9 mouse cellular contexts compared by ENCODE assay signal in the genomic region with DNA sequence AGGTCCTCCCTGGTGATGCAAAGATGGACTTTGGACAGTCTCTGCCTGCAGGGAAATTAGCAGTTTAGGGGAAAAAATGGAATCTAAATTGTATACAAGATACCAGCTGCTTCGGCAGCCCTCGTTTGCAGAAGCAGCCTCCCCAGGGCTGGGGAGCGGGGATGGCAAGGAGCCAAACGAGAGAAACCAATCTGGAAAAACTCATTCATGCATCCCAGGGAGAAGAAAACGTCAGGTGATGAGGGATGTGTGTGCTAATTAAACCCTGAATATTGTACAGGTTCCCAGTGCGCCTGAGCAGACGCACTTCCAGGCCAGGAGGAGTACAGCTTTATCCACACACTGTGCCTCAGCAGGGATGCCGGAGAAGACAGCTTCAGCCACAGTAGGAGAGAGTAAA. TPM values are rescaled to one million over a fixed set of nuclear protein-coding genes. Genes with fewer than 3 reads are reported as not detected.
DNase-seq lines count a peak whose midpoint lies in the region; ATAC-seq and TF ChIP-seq lines count a peak whose summit lies in the region.
"Had no signal": no experiment of that assay in that cellular context is flagged by ENCODE, and none has a peak within 500 bp of the region (broad histone marks: within the 10 kb centered on the region; RNA-seq: fewer than 3 reads in every experiment).

No protein-coding gene starts in this region.

- 22% methylated on average over 8 of the region's 8 CpGs for WGBS in lung, embryonic 14.5 days
- WGBS in forebrain, embryonic 15.5 days: 11% methylated on average over 8 of the region's 8 CpGs

- no peak for TF ChIP-seq CTCF in lung, embryonic 14.5 days (IDR thresholded peaks at IDR 0.05; ENCODE audit: low read depth)

- H3K9ac ChIP-seq in lung, embryonic 14.5 days: no peak overlapping the region
- H3K9ac ChIP-seq in forebrain, embryonic 15.5 days (replicated peaks): no peak overlapping the region
- H3K9ac ChIP-seq: liver, embryonic 12.5 days had no signal

- DNase-seq in lung, embryonic 14.5 days: peak; percentile 75
- DNase-seq in lung, postnatal 36 days: no peak
- peak; percentile 50 to 57 for DNase-seq in layer of hippocampus, postnatal 36 days
- DNase-seq in right cerebral cortex, postnatal 4 days: peak; percentile 69
- DNase-seq in spleen, postnatal 36 days (ENCODE audit: low spot score in 2 of 2): no peak
- no peak for DNase-seq in gastrocnemius, postnatal 14 days

- intact Hi-C loops in gastrocnemius, postnatal 14 days (cut with DNase I; ENCODE audit: low total_unique reads): no loop called here

- H3K4me2 ChIP-seq in lung, embryonic 14.5 days: no peak overlapping the region
- peak overlapping the region; percentile 75 for H3K4me2 ChIP-seq in forebrain, embryonic 15.5 days (replicated peaks)
- H3K4me2 ChIP-seq: liver, embryonic 12.5 days had no signal

- no peaks in the 10 kb centered on the region for H3K9me3 ChIP-seq in lung, embryonic 14.5 days (ENCODE audit: low read depth, low read length)
- H3K9me3 ChIP-seq in forebrain, embryonic 15.5 days: no peaks in the 10 kb centered on the region
- H3K9me3 ChIP-seq: liver, embryonic 12.5 days had no signal

- no peak overlapping the region for H3K4me3 ChIP-seq in lung, embryonic 14.5 days (ENCODE audit: low read depth, low read length)
- peak overlapping the region; percentile 94 for H3K4me3 ChIP-seq in forebrain, embryonic 15.5 days
- H3K4me3 ChIP-seq: liver, embryonic 12.5 days had no signal

- H3K27me3 ChIP-seq in lung, embryonic 14.5 days (ENCODE audit: insufficient read depth, low read length): peaks cover 10% of the 10 kb centered on the region; the same call in 1 of the 2 replicates
- H3K27me3 ChIP-seq in forebrain, embryonic 15.5 days: no peaks in the 10 kb centered on the region

- no peak overlapping the region for H3K27ac ChIP-seq in lung, embryonic 14.5 days (ENCODE audit: low read depth)
- peak overlapping the region; percentile 96 for H3K27ac ChIP-seq in forebrain, embryonic 15.5 days (replicated peaks)
- H3K27ac ChIP-seq: liver, embryonic 12.5 days had no signal

- H3K36me3 ChIP-seq in lung, embryonic 14.5 days (ENCODE audit: insufficient read depth): no peaks in the 10 kb centered on the region
- peaks cover 6% of the 10 kb centered on the region; the same call in 1 of the 2 replicates for H3K36me3 ChIP-seq in forebrain, embryonic 15.5 days
- H3K36me3 ChIP-seq: liver, embryonic 12.5 days had no signal

- no peaks in the 10 kb centered on the region; the same call in 1 of the 2 replicates for H3K4me1 ChIP-seq in lung, embryonic 14.5 days (ENCODE audit: insufficient read depth)
- H3K4me1 ChIP-seq in forebrain, embryonic 15.5 days: peaks cover 47% of the 10 kb centered on the region

- no peak for ATAC-seq in lung, embryonic 14.5 days (ENCODE audit: insufficient read depth)
- peak; percentile 21 for ATAC-seq in forebrain, embryonic 15.5 days (replicated peaks)
- ATAC-seq in megakaryocyte, adult 5-6 weeks (ENCODE audit: poor library complexity, severe bottlenecking): no peak
- ATAC-seq: liver, embryonic 12.5 days had no signal

RNA-seq across cellular contexts. Expression of a gene that starts 3.3 kb away (rescaled TPM):
- polyA plus RNA-seq in lung, embryonic 14.5 days (2014; fragmentation: Nextera tagmentation; extraction: Ambion mirVana): 52.0 and 56.7 TPM in 2 replicates
- polyA plus RNA-seq in forebrain, embryonic 15.5 days (2015; fragmentation: Nextera tagmentation; extraction: Ambion mirVana): 590 and 608 TPM in 2 replicates
- total RNA-seq in layer of hippocampus, postnatal 36 days (2021): 100 to 1,000 TPM; 159 to 169 TPM
- total RNA-seq in megakaryocyte, adult 5-6 weeks (2015): not detected in 2 replicates
- total RNA-seq in megakaryocyte, adult 5-6 weeks (2017): 0.16 and 0.40 TPM in 2 replicates
- 10 to 100 TPM; 47.1 to 54.4 TPM for total RNA-seq in gastrocnemius, postnatal 14 days (2021)

RNA-seq across cellular contexts. Expression of a gene that starts 27.0 kb away (rescaled TPM):
- 153 and 164 TPM in 2 replicates for polyA plus RNA-seq in lung, embryonic 14.5 days (2014; fragmentation: Nextera tagmentation; extraction: Ambion mirVana)
- 70.0 and 75.2 TPM in 2 replicates for polyA plus RNA-seq in forebrain, embryonic 15.5 days (2015; fragmentation: Nextera tagmentation; extraction: Ambion mirVana)
- total RNA-seq in layer of hippocampus, postnatal 36 days (2021): 1 to 10 TPM; 4.5 to 5.1 TPM
- total RNA-seq in megakaryocyte, adult 5-6 weeks (2015): 45.4 and 47.7 TPM in 2 replicates
- 77.2 TPM in 2 replicates for total RNA-seq in megakaryocyte, adult 5-6 weeks (2017)
- 1 to 10 TPM; 5.5 to 9.4 TPM for total RNA-seq in gastrocnemius, postnatal 14 days (2021)

RNA-seq across cellular contexts. Expression of a gene that starts 29.8 kb away (rescaled TPM):
- polyA plus RNA-seq in lung, embryonic 14.5 days (2014; fragmentation: Nextera tagmentation; extraction: Ambion mirVana): 29.5 and 34.7 TPM in 2 replicates
- polyA plus RNA-seq in forebrain, embryonic 15.5 days (2015; fragmentation: Nextera tagmentation; extraction: Ambion mirVana): 37.6 and 40.0 TPM in 2 replicates
- 10 to 100 TPM; 29.7 to 30.6 TPM for total RNA-seq in layer of hippocampus, postnatal 36 days (2021)
- total RNA-seq in megakaryocyte, adult 5-6 weeks (2015): 22.8 TPM in 2 replicates
- 104 TPM in 2 replicates for total RNA-seq in megakaryocyte, adult 5-6 weeks (2017)
- 10 to 100 TPM; 17.8 to 18.2 TPM for total RNA-seq in gastrocnemius, postnatal 14 days (2021)

RNA-seq across cellular contexts. Expression of a gene that starts 30.5 kb away (rescaled TPM):
- polyA plus RNA-seq in lung, embryonic 14.5 days (2014; fragmentation: Nextera tagmentation; extraction: Ambion mirVana): 49.4 and 53.6 TPM in 2 replicates
- polyA plus RNA-seq in forebrain, embryonic 15.5 days (2015; fragmentation: Nextera tagmentation; extraction: Ambion mirVana): 61.5 and 64.1 TPM in 2 replicates
- 10 to 100 TPM; 45.8 to 48.5 TPM for total RNA-seq in layer of hippocampus, postnatal 36 days (2021)
- 24.0 and 26.1 TPM in 2 replicates for total RNA-seq in megakaryocyte, adult 5-6 weeks (2015)
- total RNA-seq in megakaryocyte, adult 5-6 weeks (2017): 32.4 and 35.5 TPM in 2 replicates
- total RNA-seq in gastrocnemius, postnatal 14 days (2021): 10 to 100 TPM; 21.5 to 24.1 TPM

Comparison
In these comparisons a context has a peak if more than half of its experiments do, and no peak if none do; other contexts are left out.
1. DNase-seq: peak in lung, embryonic 14.5 days (single experiment), layer of hippocampus, postnatal 36 days (2 of 2) and right cerebral cortex, postnatal 4 days (single experiment); none in lung, postnatal 36 days (single experiment), spleen, postnatal 36 days (0 of 2) and gastrocnemius, postnatal 14 days (single experiment).
2. RNA of a gene that starts 3.3 kb away (total RNA-seq): 159 to 169 TPM in layer of hippocampus, postnatal 36 days and 47.1 to 54.4 TPM in gastrocnemius, postnatal 14 days; 0.16 to 0.40 TPM in megakaryocyte, adult 5-6 weeks; every median in the first group is over 10 times any median in the second.
3. RNA of a gene that starts 27.0 kb away (total RNA-seq): 45.4 to 77.2 TPM in megakaryocyte, adult 5-6 weeks; 5.5 to 9.4 TPM in gastrocnemius, postnatal 14 days and 4.5 to 5.1 TPM in layer of hippocampus, postnatal 36 days; every median in the first group is over 4 times any median in the second.